Mouse (Mus musculus) cortical plate, adult 2 months (tissue): Measurements from ENCODE around the gene Clpx.

Experiments used
- CTCF ChIP-seq: fragments of 200-500 bp; IDR thresholded peaks from 2 replicates; pipeline ENCODE4 v1.5.1; 2011; ENCODE audit warnings: mild to moderate bottlenecking, control low read depth, low read length; ENCODE audit not compliant: insufficient read depth; ENCODE audit errors: extremely low read depth
- POLR2A ChIP-seq: fragments of 200-500 bp; IDR thresholded peaks from 2 replicates; pipeline ENCODE4 v1.6.1; 2011; ENCODE audit warnings: mild to moderate bottlenecking, low read length, control low read depth; ENCODE audit not compliant: insufficient read depth; ENCODE audit errors: extremely low read depth

DNA sequence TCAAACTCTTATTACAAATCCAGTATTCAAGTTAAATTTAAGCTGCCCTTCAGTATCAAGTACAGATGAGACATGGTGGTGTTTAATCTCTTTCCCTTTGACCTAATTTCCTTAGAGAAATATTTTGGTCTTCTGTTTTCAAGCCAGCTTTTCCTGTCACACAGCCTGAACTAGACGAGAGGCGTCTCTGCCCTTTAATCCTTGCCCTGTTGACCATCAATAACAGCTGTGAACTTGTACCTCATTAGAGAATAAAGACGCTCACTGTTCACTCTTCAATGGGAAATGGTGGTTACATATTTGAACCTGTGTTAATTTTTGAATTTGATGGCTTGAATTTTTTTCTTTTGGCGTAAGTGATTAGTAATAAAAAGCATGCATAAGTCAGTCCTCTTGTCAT is 10.2 kb downstream of the Clpx start:
- TF ChIP-seq POLR2A (no peak), CTCF (no peak)
